Mouse (Mus musculus): ENCODE results near the gene Tanc1. TPM values are rescaled to one million over a fixed set of nuclear protein-coding genes. Genes with fewer than 3 reads are reported as not detected.

Gene Tanc1
- total RNA-seq, 2 experiments from 2014 or later: 109 to 114 TPM

GRCm38 (mm10) chr2:59679424-59680020, 67.7 kb downstream of the Tanc1 start:
- peak in 1 of 2 experiments; percentile 47 for DNase-seq (ENCODE audit: low spot score in 2 of 2)

GRCm38 (mm10) chr2:59680736-59681135, 68.9 kb downstream of the Tanc1 start:
- DNase-seq (ENCODE audit: low spot score in 2 of 2): no peak

GRCm38 (mm10) chr2:59681181-59681580, 69.3 kb downstream of the Tanc1 start:
- no peak for DNase-seq (ENCODE audit: low spot score in 2 of 2)

GRCm38 (mm10) chr2:59684864-59685605, 73.2 kb downstream of the Tanc1 start:
- DNase-seq (ENCODE audit: low spot score in 2 of 2): no peak

- no peak for DNase-seq (ENCODE audit: low spot score in 2 of 2)
Observed at GRCm38 (mm10) chr2:59685606-59685950, 73.7 kb downstream of the Tanc1 start.

GRCm38 (mm10) chr2:59688261-59689104, 76.6 kb downstream of the Tanc1 start:
- no peak for DNase-seq (ENCODE audit: low spot score in 2 of 2)

- no peak for DNase-seq (ENCODE audit: low spot score in 2 of 2)
Observed at GRCm38 (mm10) chr2:59691112-59691511, 79.3 kb downstream of the Tanc1 start.

- peak in 1 of 2 experiments; percentile 51 for DNase-seq (ENCODE audit: low spot score in 2 of 2)
Observed at GRCm38 (mm10) chr2:59693473-59693872, 81.6 kb downstream of the Tanc1 start.

- DNase-seq (ENCODE audit: low spot score in 2 of 2): no peak
Observed at GRCm38 (mm10) chr2:59697123-59697522, 85.3 kb downstream of the Tanc1 start.

- DNase-seq (ENCODE audit: low spot score in 2 of 2): no peak
Observed at GRCm38 (mm10) chr2:59697722-59698634, 86.1 kb downstream of the Tanc1 start.

- no peak for DNase-seq (ENCODE audit: low spot score in 2 of 2)
Observed at GRCm38 (mm10) chr2:59698635-59699300, 86.9 kb downstream of the Tanc1 start.

- DNase-seq (ENCODE audit: low spot score in 2 of 2): no peak
Observed at GRCm38 (mm10) chr2:59699893-59700292, 88.1 kb downstream of the Tanc1 start.

GRCm38 (mm10) chr2:59705221-59705620, 93.4 kb downstream of the Tanc1 start:
- DNase-seq (ENCODE audit: low spot score in 2 of 2): no peak

GRCm38 (mm10) chr2:59706806-59707205, 95.0 kb downstream of the Tanc1 start:
- DNase-seq (ENCODE audit: low spot score in 2 of 2): no peak

GRCm38 (mm10) chr2:59707922-59708706, 96.3 kb downstream of the Tanc1 start:
- no peak for DNase-seq (ENCODE audit: low spot score in 2 of 2)

GRCm38 (mm10) chr2:59710771-59711170, 98.9 kb downstream of the Tanc1 start:
- DNase-seq (ENCODE audit: low spot score in 2 of 2): no peak

- DNase-seq (ENCODE audit: low spot score in 2 of 2): no peak
Observed at GRCm38 (mm10) chr2:59711992-59712391, 100.2 kb downstream of the Tanc1 start.

GRCm38 (mm10) chr2:59712484-59712883, 100.6 kb downstream of the Tanc1 start:
- DNase-seq (ENCODE audit: low spot score in 2 of 2): no peak
